Mouse (Mus musculus): ENCODE measurements at regions not wholly inside any gene's neighbourhood (a gene's known extent, or its start where the extent isn't known, plus 50 kb on each side); places are given as distances from the start of the nearest gene placed in this dataset.

DNA sequence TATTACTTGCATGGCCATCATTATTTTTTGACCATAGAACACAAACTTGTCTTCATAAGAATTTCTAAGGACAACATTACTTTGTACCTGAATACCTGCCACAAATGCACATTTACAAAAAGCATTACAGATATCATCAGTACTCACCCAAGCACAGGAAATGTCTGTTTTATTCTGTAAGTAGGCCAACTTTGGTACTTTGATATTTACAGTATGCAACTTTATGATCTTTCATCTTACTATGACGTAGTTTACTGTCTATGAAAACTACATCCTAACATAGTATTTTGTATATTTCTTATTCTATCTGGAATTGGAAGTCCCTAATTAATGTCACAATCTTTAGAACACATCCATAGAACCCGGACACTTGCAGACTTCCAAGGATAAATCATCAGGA, 282.2 kb upstream of the Egfl6 start:
- Histone ChIP-seq H3K9me3 (no peaks in the 10 kb centered on the region), H3K36me3 (no peaks in the 10 kb centered on the region), H3K4me3 (replicated peaks) (no peak overlapping the region), H3K4me1 (replicated peaks) (no peaks in the 10 kb centered on the region), H3K9ac (no peak overlapping the region), H3K27ac (no peak overlapping the region), H3K4me2 (replicated peaks) (no peak overlapping the region), H3K27me3 (replicated peaks) (no peaks in the 10 kb centered on the region)
- whole genome bisulfite sequencing, result 73% methylated on average over 2 of the region's 2 CpGs
- no peak for ATAC-seq
